Comparison of ENCODE assay signal across 17 mouse cellular contexts in genomic region chr10:94411594-94411993, GRCm38 (mm10).
"Had no signal": no experiment of that assay in that cellular context is flagged by ENCODE, and none has a peak within 500 bp of the region (broad histone marks: within the 10 kb centered on the region; RNA-seq: fewer than 3 reads in every experiment).

No protein-coding gene starts in this region.

- H3K36me3 ChIP-seq: liver, embryonic 13.5 days; liver, embryonic 15.5 days; lung, embryonic 15.5 days; midbrain, embryonic 15.5 days; neural tube, embryonic 12.5 days; stomach, embryonic 15.5 days had no signal

- H3K27ac ChIP-seq: liver, embryonic 13.5 days; liver, embryonic 15.5 days; lung, embryonic 15.5 days; macrophage; midbrain, embryonic 15.5 days; neural tube, embryonic 12.5 days; stomach, embryonic 15.5 days; stomach, postnatal 0 days had no signal

- H3K9me3 ChIP-seq: liver, embryonic 13.5 days; liver, embryonic 15.5 days; lung, embryonic 15.5 days; midbrain, embryonic 15.5 days; neural tube, embryonic 12.5 days; stomach, embryonic 15.5 days had no signal

- DNase-seq: liver, embryonic 13.5 days; liver, postnatal 0 days; lung, adult 2 months; lung, postnatal 14 days; right cerebral cortex, postnatal 14 days; thymus, adult 2 months; thymus, postnatal 25 days; thymus, postnatal 4 days had no signal

- H3K4me2 ChIP-seq: liver, embryonic 13.5 days; liver, embryonic 15.5 days; lung, embryonic 15.5 days; midbrain, embryonic 15.5 days; neural tube, embryonic 12.5 days; stomach, embryonic 15.5 days had no signal

- H3K27me3 ChIP-seq: midbrain, embryonic 15.5 days; neural tube, embryonic 12.5 days; stomach, embryonic 15.5 days had no signal

- H3K4me1 ChIP-seq: liver, embryonic 13.5 days; liver, embryonic 15.5 days had no signal

- H3K9ac ChIP-seq: liver, embryonic 13.5 days; liver, embryonic 15.5 days; liver, postnatal 0 days; lung, embryonic 15.5 days; midbrain, embryonic 15.5 days; neural tube, embryonic 12.5 days; stomach, embryonic 15.5 days had no signal

- ATAC-seq: liver, postnatal 0 days; lung, postnatal 0 days; midbrain, embryonic 15.5 days had no signal

- H3K4me3 ChIP-seq: liver, embryonic 13.5 days; liver, embryonic 15.5 days; lung, embryonic 15.5 days; megakaryocyte, embryonic 14.5 days; midbrain, embryonic 15.5 days; neural tube, embryonic 12.5 days; stomach, embryonic 15.5 days had no signal
